Mouse (Mus musculus) layer of hippocampus, adult 2 months (tissue): Measurements from ENCODE around the gene Ppfia2. TPM values are rescaled to one million over a fixed set of nuclear protein-coding genes. Genes with fewer than 3 reads are reported as not detected.

Experiments used
- DNase-seq, 2 experiments: peaks; one replicate each; pipeline ENCODE4 v3.0.0; 2022; ENCODE audit warnings: low spot score in 2 of 2
- H3K27ac ChIP-seq: fragments of 200-600 bp; 2 replicates; pipeline ENCODE4 v1.8.1; 2022
- H3K4me3 ChIP-seq: fragments of 200-600 bp; 2 replicates; pipeline ENCODE4 v1.8.1; 2022; ENCODE audit warnings: mild to moderate bottlenecking
- CTCF ChIP-seq: fragments of 200-600 bp; conservative IDR thresholded peaks from 2 replicates; pipeline ENCODE4 v1.8.1; 2022; ENCODE audit warnings: antibody characterized with exemption, mild to moderate bottlenecking, moderate library complexity
- total RNA-seq, 2 experiments: library from RNA; stranded (reverse); gene quantifications; 2 replicates each; pipeline ENCODE4 v1.2.3; 2021

Gene Ppfia2
- total RNA-seq, 2 experiments from 2014 or later: 136 to 144 TPM

GRCm38 (mm10) chr10:106609177-106609981, 139.2 kb downstream of the Ppfia2 start:
- no peak for DNase-seq
- TF ChIP-seq CTCF: peak; percentile 82
- H3K4me3 ChIP-seq: peak overlapping the region; percentile 36
- H3K27ac ChIP-seq: peak overlapping the region; percentile 82

- no peak for DNase-seq
- no peak for TF ChIP-seq CTCF
- Histone ChIP-seq H3K27ac (peak overlapping the region; percentile 82), H3K4me3 (no peak overlapping the region)
These were observed 140.1 kb downstream of the Ppfia2 start for GRCm38 (mm10) chr10:106610222-106610621.

DNA sequence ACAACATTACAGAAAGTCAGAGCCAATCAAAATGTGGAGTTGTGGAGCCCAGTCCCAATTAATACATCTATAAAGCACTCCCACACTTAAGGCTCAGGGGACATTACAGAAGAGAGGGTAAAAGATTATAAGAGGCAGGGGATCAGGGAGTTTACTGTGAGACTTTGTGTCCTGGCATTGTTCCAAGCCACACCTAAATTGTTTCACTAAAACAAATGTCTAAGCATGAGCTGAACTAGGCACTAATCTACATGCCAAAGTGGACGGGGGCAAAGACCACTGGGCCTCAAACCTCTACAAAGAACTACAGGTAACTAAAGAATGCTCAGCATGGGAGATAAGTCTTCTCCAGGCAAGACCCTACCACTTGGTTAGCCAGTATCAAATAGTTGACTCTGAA, 148.1 kb downstream of the Ppfia2 start:
- DNase-seq: no peak

DNA sequence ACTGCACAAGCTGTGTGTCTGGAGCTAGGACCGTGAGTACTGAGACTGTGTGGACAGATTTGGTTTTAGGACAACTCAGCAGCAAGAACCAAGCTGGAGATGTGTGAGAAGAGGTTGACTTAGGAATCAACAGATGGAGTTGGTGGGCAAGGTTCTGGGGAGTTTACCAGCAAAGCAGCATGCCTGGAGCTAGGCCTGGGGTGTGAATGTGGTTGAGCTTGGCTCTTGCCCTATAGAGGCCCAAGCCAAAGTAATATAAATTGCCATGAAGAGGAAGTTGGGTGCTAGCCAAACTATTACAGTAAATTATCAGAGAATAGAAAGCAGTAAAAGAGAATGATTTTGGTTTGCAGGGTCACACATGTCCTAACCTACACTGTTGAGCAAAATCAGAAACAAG, 150.8 kb downstream of the Ppfia2 start:
- H3K27ac ChIP-seq: no peak overlapping the region
- no peak for TF ChIP-seq CTCF
- no peak overlapping the region for H3K4me3 ChIP-seq
- DNase-seq: no peak

More for the DNA sequence above, 148.1 kb downstream of the Ppfia2 start:
- Histone ChIP-seq H3K27ac (no peak overlapping the region), H3K4me3 (no peak overlapping the region)
- TF ChIP-seq CTCF: no peak

GRCm38 (mm10) chr10:106623342-106623741, 153.2 kb downstream of the Ppfia2 start:
- peak overlapping the region; percentile 47; the same call in 1 of the 2 replicates for H3K27ac ChIP-seq
- no peak overlapping the region for H3K4me3 ChIP-seq

DNA sequence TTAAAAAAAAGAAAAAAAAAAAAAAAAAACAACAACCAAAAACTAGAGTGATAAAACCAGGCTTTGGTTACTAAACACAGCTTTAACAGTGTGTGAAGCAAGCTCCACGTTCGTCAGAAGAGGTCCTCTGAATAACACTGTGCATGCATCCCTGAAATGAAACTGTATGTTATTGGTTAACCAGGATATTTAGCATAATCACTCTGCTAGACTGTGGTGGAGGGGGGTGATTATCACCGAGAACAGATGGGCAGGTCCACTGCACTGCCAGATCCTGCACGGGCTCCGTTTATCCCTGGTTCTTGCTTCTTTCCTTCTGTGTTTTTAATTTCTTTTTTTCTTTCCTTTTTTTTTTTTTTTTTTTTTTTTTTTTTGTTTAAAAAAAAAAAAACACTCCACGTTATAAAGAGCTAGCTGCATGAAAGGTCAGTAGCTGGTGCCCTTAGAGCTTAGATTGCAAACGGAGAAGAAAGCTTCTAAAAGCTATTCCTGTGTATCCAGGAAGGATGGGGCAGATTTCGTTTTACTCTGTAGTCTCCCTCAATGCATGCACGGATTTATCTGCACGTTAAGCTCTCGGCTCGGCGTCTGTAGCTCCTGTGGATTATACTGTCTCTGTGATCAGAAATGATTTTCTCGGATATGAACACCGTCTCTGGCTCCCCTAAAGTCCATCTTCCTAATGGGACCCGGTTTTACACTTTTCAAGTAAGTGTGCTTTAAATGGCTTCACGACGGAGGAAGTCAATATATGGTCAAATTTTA, 162.2 kb downstream of the Ppfia2 start:
- peak overlapping the region; percentile 66 for H3K4me3 ChIP-seq
- H3K27ac ChIP-seq: peak overlapping the region; percentile 97
- TF ChIP-seq CTCF: no peak; the same call in 1 of the 2 replicates
- DNase-seq: peak; percentile 59 to 77

More at GRCm38 (mm10) chr10:106623342-106623741, 153.2 kb downstream of the Ppfia2 start:
- no peak for DNase-seq
- no peak for TF ChIP-seq CTCF

DNA sequence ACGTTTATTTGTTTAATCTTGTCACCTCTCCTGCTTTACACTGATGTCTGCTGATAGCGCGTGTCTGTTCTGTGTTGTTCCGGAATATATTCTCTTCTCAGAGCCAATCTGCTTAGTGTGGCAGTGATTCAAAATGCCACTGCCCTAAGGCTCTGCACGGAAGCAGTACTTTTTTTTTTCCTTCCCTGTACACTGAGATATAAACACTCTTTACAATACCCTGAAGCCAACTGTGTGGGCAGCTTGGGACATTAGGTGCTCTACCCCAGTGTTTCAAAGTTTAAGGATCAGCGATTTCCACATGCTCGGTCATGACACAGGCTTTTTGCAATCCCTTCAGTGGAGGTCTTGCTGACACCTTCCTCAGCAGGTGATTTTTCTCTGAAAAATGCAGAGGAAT, 163.8 kb downstream of the Ppfia2 start:
- no peak for TF ChIP-seq CTCF
- no peak for DNase-seq
- peak overlapping the region; percentile 66 for H3K4me3 ChIP-seq
- peak overlapping the region; percentile 97 for H3K27ac ChIP-seq

GRCm38 (mm10) chr10:106652276-106652675, 182.1 kb downstream of the Ppfia2 start:
- no peak for DNase-seq
- TF ChIP-seq CTCF: no peak
- H3K4me3 ChIP-seq: no peak overlapping the region
- H3K27ac ChIP-seq: peak overlapping the region; percentile 79

GRCm38 (mm10) chr10:106665221-106665620, 195.1 kb downstream of the Ppfia2 start:
- no peak for TF ChIP-seq CTCF
- Histone ChIP-seq H3K4me3 (no peak overlapping the region), H3K27ac (peak overlapping the region; percentile 89)
- peak; percentile 34 to 63 for DNase-seq

- Histone ChIP-seq H3K27ac (peak overlapping the region; percentile 47; the same call in 1 of the 2 replicates), H3K4me3 (no peak overlapping the region)
- DNase-seq: no peak
- no peak for TF ChIP-seq CTCF
These were observed 200.0 kb downstream of the Ppfia2 start for GRCm38 (mm10) chr10:106670170-106670569.

- peak; percentile 41 for TF ChIP-seq CTCF
These were observed 211.3 kb downstream of the Ppfia2 start for GRCm38 (mm10) chr10:106681395-106681794.

GRCm38 (mm10) chr10:106685519-106685918, 215.4 kb downstream of the Ppfia2 start:
- peak overlapping the region; percentile 79 for H3K27ac ChIP-seq
- no peak for TF ChIP-seq CTCF
- no peak for DNase-seq
- H3K4me3 ChIP-seq: no peak overlapping the region

More at GRCm38 (mm10) chr10:106681395-106681794, 211.3 kb downstream of the Ppfia2 start:
- peak; percentile 72 to 75 for DNase-seq
- Histone ChIP-seq H3K27ac (peak overlapping the region; percentile 89), H3K4me3 (no peak overlapping the region)

DNA sequence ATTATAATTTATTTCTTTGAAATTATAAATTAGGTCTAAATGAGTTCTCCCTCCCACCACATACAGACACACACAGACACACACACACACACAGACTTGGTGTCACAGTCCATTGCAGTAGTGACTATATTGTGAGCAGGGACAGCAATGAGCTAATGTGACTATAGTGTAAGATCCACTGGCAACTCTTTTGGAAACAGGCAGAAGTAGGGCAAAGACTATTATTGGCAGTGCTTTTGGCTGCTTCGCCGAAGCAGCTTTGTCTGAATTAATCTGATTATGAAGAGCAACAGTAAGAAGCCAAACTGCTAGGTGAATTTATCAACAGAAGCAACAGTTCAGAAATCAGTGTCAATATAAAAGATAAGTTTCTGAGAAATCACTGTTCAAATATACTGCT, 249.8 kb downstream of the Ppfia2 start:
- H3K4me3 ChIP-seq: no peak overlapping the region
- no peak for DNase-seq
- peak overlapping the region; percentile 46 for H3K27ac ChIP-seq
- TF ChIP-seq CTCF: no peak

GRCm38 (mm10) chr10:106732265-106732664, 262.1 kb downstream of the Ppfia2 start:
- Histone ChIP-seq H3K27ac (peak overlapping the region; percentile 73), H3K4me3 (no peak overlapping the region)
- TF ChIP-seq CTCF: no peak
- peak in 1 of 2 experiments; percentile 9 for DNase-seq
